Comparison of ENCODE assay signal across 13 mouse cellular contexts in genomic region chr11:113166517-113166916, GRCm38 (mm10).
A peak's percentile ranks its signal among the peaks of the same experiment; 100 is the strongest.
DNase-seq lines count a peak whose midpoint lies in the region; ATAC-seq lines count a peak whose summit lies in the region.
"Had no signal": no experiment of that assay in that cellular context is flagged by ENCODE, and none has a peak within 500 bp of the region (broad histone marks: within the 10 kb centered on the region; RNA-seq: fewer than 3 reads in every experiment).

No protein-coding gene starts in this region.

- H3K4me2 ChIP-seq in forebrain, embryonic 14.5 days (ENCODE audit: low read length), result no peak overlapping the region
- no peak overlapping the region for H3K4me2 ChIP-seq in forebrain, embryonic 16.5 days (ENCODE audit: low read length)
- H3K4me2 ChIP-seq in midbrain, embryonic 11.5 days, result no peak overlapping the region
- H3K4me2 ChIP-seq in embryonic facial prominence, embryonic 12.5 days (replicated peaks), result no peak overlapping the region
- H3K4me2 ChIP-seq: limb, embryonic 15.5 days had no signal

- H3K36me3 ChIP-seq in forebrain, embryonic 14.5 days (ENCODE audit: control insufficient read depth, insufficient read depth, low read length), result 0 out of 2 replicates have a peak, but pooled peaks cover 2% of the 10 kb centered on the region
- H3K36me3 ChIP-seq in forebrain, embryonic 16.5 days (ENCODE audit: control insufficient read depth, insufficient read depth), result no peaks in the 10 kb centered on the region
- peaks cover under 1% of the 10 kb centered on the region; the same call in 1 of the 2 replicates for H3K36me3 ChIP-seq in midbrain, embryonic 10.5 days
- no peaks in the 10 kb centered on the region for H3K36me3 ChIP-seq in midbrain, embryonic 11.5 days (ENCODE audit: control insufficient read depth, insufficient read depth, low read length)
- H3K36me3 ChIP-seq in embryonic facial prominence, embryonic 12.5 days, result no peaks in the 10 kb centered on the region
- H3K36me3 ChIP-seq: limb, embryonic 15.5 days had no signal

- no peaks in the 10 kb centered on the region for H3K27me3 ChIP-seq in forebrain, embryonic 14.5 days (replicated peaks; ENCODE audit: control insufficient read depth, insufficient read depth, low read length)
- no peaks in the 10 kb centered on the region for H3K27me3 ChIP-seq in forebrain, embryonic 16.5 days (replicated peaks; ENCODE audit: control insufficient read depth, insufficient read depth, low read length)
- peaks cover 10% of the 10 kb centered on the region; the same call in 1 of the 2 replicates for H3K27me3 ChIP-seq in midbrain, embryonic 10.5 days (ENCODE audit: low read depth, poor library complexity, severe bottlenecking)
- H3K27me3 ChIP-seq in midbrain, embryonic 11.5 days (ENCODE audit: control insufficient read depth, insufficient read depth, low read length), result no peaks in the 10 kb centered on the region; the same call in 1 of the 2 replicates
- 0 out of 2 replicates have a peak, but pooled peaks cover 2% of the 10 kb centered on the region for H3K27me3 ChIP-seq in embryonic facial prominence, embryonic 12.5 days

- no peak for DNase-seq in forebrain, embryonic 14.5 days (ENCODE audit: low spot score)
- DNase-seq in midbrain, embryonic 10.5 days (ENCODE audit: low spot score), result no peak
- no peak for DNase-seq in midbrain, embryonic 11.5 days (ENCODE audit: low spot score, missing footprints)
- DNase-seq in kidney, postnatal 25 days, result peak; percentile 44 to 75
- no peak for DNase-seq in thymus, postnatal 0 days (ENCODE audit: low spot score)
- no peak for DNase-seq in spleen, adult 18-20 months
- DNase-seq: B cell, adult 2 months; cerebellum, adult 9-11 months; layer of hippocampus, adult 9-11 months; lung, postnatal 14 days had no signal

- WGBS in forebrain, embryonic 14.5 days, result 62% methylated on average over 4 of the region's 4 CpGs
- WGBS in forebrain, embryonic 16.5 days, result 64% methylated on average over 4 of the region's 4 CpGs
- 83% methylated on average over 4 of the region's 4 CpGs for WGBS in midbrain, embryonic 10.5 days
- WGBS in midbrain, embryonic 11.5 days, result 82% methylated on average over 4 of the region's 4 CpGs
- WGBS in embryonic facial prominence, embryonic 12.5 days, result 69% methylated on average over 4 of the region's 4 CpGs

- peaks cover 31% of the 10 kb centered on the region for H3K4me1 ChIP-seq in forebrain, embryonic 14.5 days (ENCODE audit: control insufficient read depth, insufficient read depth, low read length)
- peaks cover 32% of the 10 kb centered on the region for H3K4me1 ChIP-seq in forebrain, embryonic 16.5 days (replicated peaks; ENCODE audit: control insufficient read depth, insufficient read depth, low read length)
- H3K4me1 ChIP-seq in midbrain, embryonic 10.5 days, result peaks cover 71% of the 10 kb centered on the region
- peaks cover 36% of the 10 kb centered on the region for H3K4me1 ChIP-seq in midbrain, embryonic 11.5 days (ENCODE audit: control insufficient read depth, insufficient read depth, low read length)
- peaks cover 36% of the 10 kb centered on the region for H3K4me1 ChIP-seq in embryonic facial prominence, embryonic 12.5 days

- H3K27ac ChIP-seq in forebrain, embryonic 14.5 days (ENCODE audit: low read depth, low read length), result no peak overlapping the region
- H3K27ac ChIP-seq in forebrain, embryonic 16.5 days (ENCODE audit: low read length), result no peak overlapping the region
- peak overlapping the region; percentile 34 for H3K27ac ChIP-seq in midbrain, embryonic 10.5 days (replicated peaks)
- H3K27ac ChIP-seq in midbrain, embryonic 11.5 days (ENCODE audit: low read depth, low read length), result no peak overlapping the region
- H3K27ac ChIP-seq in embryonic facial prominence, embryonic 12.5 days, result 0 out of 2 replicates have a peak overlapping the region, but pooled peaks have one; percentile 23
- H3K27ac ChIP-seq: limb, embryonic 15.5 days had no signal

- no peak for ATAC-seq in forebrain, embryonic 14.5 days
- ATAC-seq in forebrain, embryonic 16.5 days, result no peak
- no peak for ATAC-seq in midbrain, embryonic 11.5 days (ENCODE audit: low FRiP score)
- no peak for ATAC-seq in embryonic facial prominence, embryonic 12.5 days (ENCODE audit: insufficient number of reproducible peaks, insufficient read depth, low FRiP score, low TSS enrichment)

- H3K9me3 ChIP-seq in forebrain, embryonic 14.5 days (replicated peaks; ENCODE audit: control insufficient read depth, low read length), result no peaks in the 10 kb centered on the region
- H3K9me3 ChIP-seq in forebrain, embryonic 16.5 days (ENCODE audit: control insufficient read depth, low read length), result no peaks in the 10 kb centered on the region
- H3K9me3 ChIP-seq in midbrain, embryonic 10.5 days (replicated peaks), result no peaks in the 10 kb centered on the region
- no peaks in the 10 kb centered on the region for H3K9me3 ChIP-seq in midbrain, embryonic 11.5 days (ENCODE audit: control insufficient read depth, low read length)
- H3K9me3 ChIP-seq in embryonic facial prominence, embryonic 12.5 days, result no peaks in the 10 kb centered on the region
- H3K9me3 ChIP-seq: limb, embryonic 15.5 days had no signal

- peak overlapping the region; percentile 13; the same call in 1 of the 2 replicates for H3K9ac ChIP-seq in forebrain, embryonic 14.5 days (ENCODE audit: low read length)
- no peak overlapping the region for H3K9ac ChIP-seq in forebrain, embryonic 16.5 days (replicated peaks; ENCODE audit: low read depth, low read length)
- H3K9ac ChIP-seq in midbrain, embryonic 11.5 days (ENCODE audit: low read length), result no peak overlapping the region
- no peak overlapping the region for H3K9ac ChIP-seq in embryonic facial prominence, embryonic 12.5 days
- H3K9ac ChIP-seq: limb, embryonic 15.5 days had no signal

- H3K4me3 ChIP-seq in forebrain, embryonic 14.5 days (ENCODE audit: low read depth, low read length), result no peak overlapping the region
- no peak overlapping the region for H3K4me3 ChIP-seq in forebrain, embryonic 16.5 days (replicated peaks; ENCODE audit: low read length)
- H3K4me3 ChIP-seq in midbrain, embryonic 10.5 days, result no peak overlapping the region
- no peak overlapping the region for H3K4me3 ChIP-seq in midbrain, embryonic 11.5 days (ENCODE audit: low read depth, low read length)
- no peak overlapping the region for H3K4me3 ChIP-seq in embryonic facial prominence, embryonic 12.5 days
- H3K4me3 ChIP-seq: limb, embryonic 15.5 days had no signal

Comparison
In these comparisons a context has a peak if more than half of its experiments do, and no peak if none do; other contexts are left out.
1. H3K27ac ChIP-seq: peak in midbrain, embryonic 10.5 days (single experiment) and embryonic facial prominence, embryonic 12.5 days (single experiment); none in forebrain, embryonic 14.5 days (single experiment), forebrain, embryonic 16.5 days (single experiment) and midbrain, embryonic 11.5 days (single experiment).
2. DNase-seq: peak in kidney, postnatal 25 days (2 of 2); none in forebrain, embryonic 14.5 days (single experiment), midbrain, embryonic 10.5 days (single experiment), midbrain, embryonic 11.5 days (single experiment), thymus, postnatal 0 days (single experiment) and spleen, adult 18-20 months (0 of 2).